Mouse (Mus musculus) liver, embryonic 13.5 days (tissue): Measurements from ENCODE around the gene Sh3rf1. TPM values are rescaled to one million over a fixed set of nuclear protein-coding genes. Genes with fewer than 3 reads are reported as not detected.

Source experiments
- ATAC-seq: fragments of 200-750 bp; cut with Nextera tagmentation; 2 replicates; pipeline ENCODE4 v1.8.0; 2017; ENCODE audit warnings: low read depth, mild to moderate bottlenecking, moderate number of reproducible peaks, moderate library complexity
- DNase-seq: peaks from one replicate; pipeline ENCODE4 v3.0.0; 2022
- H3K27ac ChIP-seq: fragments of 300-500 bp; sonication (generic); 2 replicates; pipeline ENCODE4 v1.5.1; 2015; ENCODE audit warnings: moderate library complexity, mild to moderate bottlenecking, inconsistent platforms
- H3K27me3 ChIP-seq: fragments of 300-500 bp; sonication (generic); 2 replicates; pipeline ENCODE4 v1.6.1; 2015; ENCODE audit warnings: mild to moderate bottlenecking, inconsistent platforms
- H3K36me3 ChIP-seq: fragments of 300-500 bp; sonication (generic); 2 replicates; pipeline ENCODE4 v1.6.1; 2015; ENCODE audit warnings: mild to moderate bottlenecking, inconsistent platforms
- H3K4me1 ChIP-seq: fragments of 300-500 bp; sonication (generic); replicated peaks from 2 replicates; pipeline ENCODE4 v1.6.1; 2015; ENCODE audit warnings: inconsistent platforms
- H3K4me2 ChIP-seq: fragments of 300-500 bp; sonication (generic); 2 replicates; pipeline ENCODE4 v1.6.1; 2015; ENCODE audit warnings: inconsistent platforms, mild to moderate bottlenecking, moderate library complexity
- H3K4me3 ChIP-seq: fragments of 300-500 bp; sonication (generic); replicated peaks from 2 replicates; pipeline ENCODE4 v1.5.1; 2015; ENCODE audit warnings: mild to moderate bottlenecking, inconsistent platforms
- H3K9ac ChIP-seq: fragments of 300-500 bp; sonication (generic); 2 replicates; pipeline ENCODE4 v1.6.1; 2015; ENCODE audit warnings: mild to moderate bottlenecking, inconsistent platforms
- H3K9me3 ChIP-seq: fragments of 300-500 bp; sonication (generic); replicated peaks from 2 replicates; pipeline ENCODE4 v1.6.1; 2016; ENCODE audit warnings: inconsistent platforms
- WGBS: fragments of 180-500 bp; shearing (Covaris S2); methylation state at CpG from one replicate; pipeline ENCODE4 v1.1.7; 2015; ENCODE audit not compliant: insufficient replicate concordance; 5-methylcytosine and 5-hydroxymethylcytosine counted together
- polyA plus RNA-seq: library from polyadenylated mRNA; unstranded; fragments of >200 nt; fragmentation: Nextera tagmentation; extraction: Ambion mirVana; gene quantifications from 2 replicates; pipeline ENCODE4 v1.2.1, GENCODE M21; 2015

Sh3rf1 gene
- polyA plus RNA-seq, 1 experiment from 2014 or later, result 1.1 TPM

DNA sequence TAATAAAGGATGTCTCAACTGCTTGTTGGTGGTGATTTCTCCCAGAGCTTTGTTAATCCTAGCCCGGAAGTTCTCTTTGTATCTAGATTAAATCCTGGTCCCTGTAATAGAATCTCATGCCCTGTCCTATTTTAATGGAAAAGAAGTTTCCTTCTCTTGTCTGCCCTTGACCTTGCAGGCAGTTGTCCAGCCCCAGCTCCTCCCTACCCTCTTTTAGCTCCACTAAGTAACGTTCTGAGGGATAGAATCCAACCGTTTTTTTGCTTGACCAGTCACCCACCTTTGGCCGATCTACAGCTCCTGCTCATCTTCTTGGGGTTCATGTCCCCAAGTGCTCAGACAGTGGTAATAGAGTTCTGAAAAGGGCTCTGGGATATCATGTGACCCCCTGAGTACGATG lies 19.8 kb downstream of the Sh3rf1 start:
- H3K9ac ChIP-seq, result no peak overlapping the region
- H3K27me3 ChIP-seq, result no peaks in the 10 kb centered on the region
- WGBS, result 83% methylated on average over 5 of the region's 5 CpGs
- H3K4me2 ChIP-seq, result no peak overlapping the region
- no peak overlapping the region for H3K27ac ChIP-seq
- H3K9me3 ChIP-seq, result no peaks in the 10 kb centered on the region; the same call in 1 of the 2 replicates
- DNase-seq (no peak), ATAC-seq (no peak)
- H3K4me1 ChIP-seq, result no peaks in the 10 kb centered on the region
- H3K36me3 ChIP-seq, result no peaks in the 10 kb centered on the region
- H3K4me3 ChIP-seq, result no peak overlapping the region

DNA sequence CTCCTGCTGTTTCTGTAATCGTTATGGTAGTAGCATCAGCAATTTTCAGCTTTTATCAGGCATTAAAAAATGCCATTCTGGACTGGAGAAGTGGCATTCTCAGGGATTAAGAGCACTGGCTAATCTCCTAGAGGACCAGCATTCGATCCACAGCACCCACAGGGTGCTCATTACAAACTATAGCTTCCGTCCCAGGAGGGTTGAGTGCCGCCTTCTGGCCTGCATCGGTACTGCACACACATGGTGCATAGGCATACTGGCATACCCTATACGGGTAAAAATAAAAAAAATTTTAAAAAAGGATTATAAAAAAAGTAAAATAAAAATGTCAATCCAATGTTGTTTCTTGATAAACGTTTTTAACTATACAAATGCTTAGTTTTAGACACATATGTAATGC lies 20.5 kb downstream of the Sh3rf1 start:
- no peak for ATAC-seq
- Histone ChIP-seq H3K9me3 (no peaks in the 10 kb centered on the region; the same call in 1 of the 2 replicates), H3K27ac (no peak overlapping the region), H3K4me3 (no peak overlapping the region), H3K9ac (no peak overlapping the region), H3K36me3 (no peaks in the 10 kb centered on the region), H3K27me3 (no peaks in the 10 kb centered on the region), H3K4me1 (no peaks in the 10 kb centered on the region), H3K4me2 (no peak overlapping the region)
- 78% methylated on average over 7 of the region's 7 CpGs for WGBS
- DNase-seq, result no peak

DNA sequence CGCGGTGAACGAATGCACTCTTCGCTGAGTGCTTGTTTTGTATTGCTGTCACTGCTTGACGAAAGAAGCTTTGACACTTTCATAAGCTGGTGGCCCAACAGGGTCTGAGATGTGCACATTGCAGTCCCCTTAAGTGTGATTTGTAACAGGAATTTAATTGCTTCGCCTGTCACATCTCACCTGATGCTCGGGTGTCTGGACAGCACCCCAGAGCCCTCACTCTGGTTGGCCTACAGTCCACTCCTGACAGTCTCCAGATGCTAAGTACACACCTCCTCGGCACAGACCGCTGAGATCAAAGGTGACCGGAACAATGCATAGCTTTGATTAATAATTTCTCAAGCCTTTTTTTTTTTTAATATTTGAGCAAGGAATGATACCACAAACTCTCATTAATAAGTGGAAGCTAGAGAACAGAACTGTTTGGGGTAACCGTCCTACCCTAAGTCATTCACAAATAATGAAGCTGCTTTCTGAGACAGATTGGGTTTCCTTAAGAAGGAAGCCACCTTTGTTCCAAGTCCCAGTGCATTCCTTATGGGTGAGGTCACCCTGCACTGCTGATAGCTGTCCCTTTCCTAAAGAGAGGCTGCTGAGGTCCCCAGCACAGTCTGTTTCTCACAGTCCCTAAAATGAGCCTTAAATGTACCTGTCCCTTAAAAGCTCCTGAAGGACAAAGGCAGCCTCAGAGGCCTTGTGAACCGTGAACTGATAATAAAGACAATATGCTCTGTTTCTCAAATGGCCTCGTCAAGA lies 23.8 kb downstream of the Sh3rf1 start:
- Histone ChIP-seq H3K36me3 (0 out of 2 replicates have a peak, but pooled peaks cover 3% of the 10 kb centered on the region), H3K4me1 (no peaks in the 10 kb centered on the region), H3K27me3 (no peaks in the 10 kb centered on the region), H3K9me3 (no peaks in the 10 kb centered on the region; the same call in 1 of the 2 replicates), H3K27ac (no peak overlapping the region), H3K9ac (no peak overlapping the region), H3K4me2 (no peak overlapping the region), H3K4me3 (no peak overlapping the region)
- no peak for ATAC-seq
- no peak for DNase-seq
- 71% methylated on average over 13 of the region's 13 CpGs for WGBS

DNA sequence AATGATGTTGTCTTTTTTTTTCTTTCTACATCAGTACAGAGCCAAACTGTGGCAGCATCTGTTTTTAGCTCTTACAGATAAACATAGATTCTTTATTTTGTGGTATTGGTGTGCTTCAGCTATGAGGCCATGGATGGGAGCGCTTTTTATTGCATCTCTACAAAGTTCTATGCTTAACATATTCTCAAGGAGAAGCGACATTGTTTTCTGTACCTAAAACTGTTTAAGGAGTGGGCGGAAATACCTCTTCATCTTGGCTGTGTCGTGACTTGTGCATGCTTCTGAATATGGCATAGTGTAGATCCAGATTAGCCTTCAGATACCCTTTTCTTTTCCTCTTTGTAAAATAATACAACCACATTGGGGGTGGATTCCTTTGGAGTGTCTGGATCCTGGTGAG lies 25.8 kb downstream of the Sh3rf1 start:
- Histone ChIP-seq H3K9me3 (no peaks in the 10 kb centered on the region), H3K4me2 (no peak overlapping the region), H3K4me1 (no peaks in the 10 kb centered on the region), H3K27me3 (no peaks in the 10 kb centered on the region), H3K4me3 (no peak overlapping the region), H3K27ac (no peak overlapping the region), H3K36me3 (0 out of 2 replicates have a peak, but pooled peaks cover 3% of the 10 kb centered on the region), H3K9ac (no peak overlapping the region)
- no peak for ATAC-seq
- DNase-seq, result no peak
- WGBS, result 73% methylated on average over 4 of the region's 4 CpGs

DNA sequence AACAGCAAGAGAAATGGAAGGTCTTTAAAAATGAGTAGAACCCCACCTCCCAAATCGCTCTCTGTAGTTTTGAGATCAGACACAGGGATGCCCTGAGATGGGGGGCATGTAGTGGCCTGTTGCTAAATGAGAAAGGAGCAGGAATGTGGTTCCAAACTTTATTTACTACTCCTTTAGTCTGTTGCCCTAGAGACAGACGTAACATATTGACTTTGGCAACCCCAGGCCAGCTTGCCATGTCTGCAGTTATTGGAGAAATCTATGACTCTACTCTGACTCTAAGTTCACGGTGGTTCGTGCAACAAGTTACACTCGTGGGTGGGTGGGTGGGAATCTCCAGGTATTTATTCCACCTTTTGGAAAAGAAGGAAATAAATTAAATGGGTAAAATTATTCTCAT lies 30.5 kb downstream of the Sh3rf1 start:
- no peak for ATAC-seq
- Histone ChIP-seq H3K9me3 (no peaks in the 10 kb centered on the region), H3K9ac (no peak overlapping the region), H3K4me3 (no peak overlapping the region), H3K4me2 (no peak overlapping the region), H3K27me3 (no peaks in the 10 kb centered on the region), H3K36me3 (0 out of 2 replicates have a peak, but pooled peaks cover 3% of the 10 kb centered on the region), H3K4me1 (0 out of 2 replicates have a peak, but pooled peaks cover 3% of the 10 kb centered on the region), H3K27ac (no peak overlapping the region)
- DNase-seq, result no peak
- 69% methylated on average over 5 of the region's 5 CpGs for WGBS

DNA sequence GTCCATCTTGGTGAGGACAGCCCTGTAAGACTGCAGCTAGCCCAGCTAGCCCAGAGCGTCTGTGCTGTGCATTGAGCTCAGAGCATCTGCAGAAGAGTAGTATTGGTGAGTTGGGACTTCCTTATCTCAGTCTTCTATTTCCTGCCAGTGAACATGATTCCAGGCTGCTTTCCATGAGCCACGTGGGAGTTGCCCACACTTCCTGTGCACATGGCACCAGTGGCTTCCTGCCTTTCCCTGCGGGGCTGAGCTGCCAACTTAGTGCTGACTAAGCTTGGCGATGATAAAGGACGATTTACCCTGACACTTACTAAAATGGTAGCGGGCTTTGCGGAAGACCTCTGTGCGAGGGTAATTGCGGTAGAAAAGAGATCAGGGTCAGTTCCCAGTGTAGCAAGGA lies 35.2 kb downstream of the Sh3rf1 start:
- Histone ChIP-seq H3K9me3 (no peaks in the 10 kb centered on the region), H3K27me3 (no peaks in the 10 kb centered on the region), H3K36me3 (no peaks in the 10 kb centered on the region), H3K4me2 (no peak overlapping the region), H3K4me3 (no peak overlapping the region), H3K9ac (no peak overlapping the region), H3K27ac (no peak overlapping the region), H3K4me1 (0 out of 2 replicates have a peak, but pooled peaks cover 3% of the 10 kb centered on the region)
- DNase-seq (no peak), ATAC-seq (no peak)
- 24% methylated on average over 9 of the region's 9 CpGs for WGBS

DNA sequence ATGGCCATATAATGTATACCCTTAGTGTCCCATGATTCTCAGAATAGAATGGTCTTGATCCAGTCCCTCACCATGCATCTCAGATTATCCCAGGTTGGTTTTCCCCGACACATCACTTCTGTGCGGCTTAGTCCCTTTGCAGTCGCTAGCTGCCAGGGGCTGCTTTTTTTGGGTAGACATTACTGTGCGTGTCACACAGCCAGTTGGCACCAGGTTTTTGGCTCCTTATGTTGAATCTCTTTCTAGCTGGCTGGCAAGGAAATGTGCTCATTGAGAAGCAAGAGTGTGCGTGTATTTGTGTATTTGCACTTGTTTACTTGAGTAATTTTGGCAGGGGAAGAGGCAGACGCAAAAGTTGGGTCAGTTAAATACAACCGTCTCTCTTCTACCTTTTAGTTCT lies 35.9 kb downstream of the Sh3rf1 start:
- H3K27me3 ChIP-seq, result no peaks in the 10 kb centered on the region
- ATAC-seq (no peak), DNase-seq (no peak)
- 72% methylated on average over 7 of the region's 7 CpGs for WGBS
- H3K4me3 ChIP-seq, result no peak overlapping the region
- H3K36me3 ChIP-seq, result no peaks in the 10 kb centered on the region
- H3K9ac ChIP-seq, result no peak overlapping the region
- H3K4me2 ChIP-seq, result no peak overlapping the region
- H3K27ac ChIP-seq, result no peak overlapping the region
- H3K4me1 ChIP-seq, result 0 out of 2 replicates have a peak, but pooled peaks cover 3% of the 10 kb centered on the region
- H3K9me3 ChIP-seq, result no peaks in the 10 kb centered on the region

DNA sequence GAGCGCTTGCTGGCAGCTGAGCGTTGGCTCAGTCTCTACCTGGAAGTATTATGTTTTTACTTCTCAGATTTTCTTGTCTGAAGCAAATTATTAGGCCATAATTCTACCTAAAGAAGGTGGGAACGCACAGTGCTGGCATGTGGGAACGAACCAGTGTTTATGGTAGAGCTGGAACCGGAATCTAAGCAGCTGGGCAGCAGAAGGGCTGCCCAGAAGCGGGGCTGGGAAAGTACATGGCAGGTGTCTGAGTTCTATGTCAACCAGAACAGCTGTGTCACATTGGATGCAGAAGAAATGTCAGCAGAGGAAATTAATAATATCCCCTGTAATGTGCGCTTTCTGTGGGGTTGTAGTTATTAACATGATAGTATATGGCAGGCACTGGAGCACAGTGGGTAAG lies 36.9 kb downstream of the Sh3rf1 start:
- 80% methylated on average over 7 of the region's 7 CpGs for WGBS
- H3K9ac ChIP-seq, result no peak overlapping the region
- no peaks in the 10 kb centered on the region for H3K4me1 ChIP-seq
- H3K4me2 ChIP-seq, result no peak overlapping the region
- ATAC-seq, result no peak
- no peak overlapping the region for H3K4me3 ChIP-seq
- H3K36me3 ChIP-seq, result no peaks in the 10 kb centered on the region
- no peaks in the 10 kb centered on the region for H3K27me3 ChIP-seq
- DNase-seq, result no peak
- H3K9me3 ChIP-seq, result no peaks in the 10 kb centered on the region
- no peak overlapping the region for H3K27ac ChIP-seq

DNA sequence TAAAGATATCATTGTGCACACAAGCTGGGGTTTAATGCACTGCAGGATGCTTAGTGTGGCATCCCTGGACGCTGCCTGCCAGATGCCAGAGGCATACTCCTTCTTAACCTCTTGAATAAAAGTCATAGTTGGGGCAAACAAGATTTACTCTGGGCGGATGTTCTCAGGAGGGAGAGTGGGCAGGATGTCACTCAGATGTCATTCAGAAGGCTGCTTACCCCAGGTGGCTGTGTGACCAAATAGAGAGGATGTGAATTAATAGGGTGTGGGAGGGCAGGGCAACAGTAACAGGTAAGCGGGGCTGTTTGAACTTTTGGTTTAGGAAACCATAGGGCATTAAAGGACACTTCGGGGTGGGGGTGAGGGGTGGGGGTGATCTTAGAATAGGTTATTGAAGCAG lies 37.7 kb downstream of the Sh3rf1 start:
- WGBS, result 68% methylated on average over 4 of the region's 4 CpGs
- Histone ChIP-seq H3K4me1 (no peaks in the 10 kb centered on the region), H3K9ac (no peak overlapping the region), H3K27ac (no peak overlapping the region), H3K4me3 (no peak overlapping the region), H3K36me3 (no peaks in the 10 kb centered on the region), H3K9me3 (no peaks in the 10 kb centered on the region), H3K4me2 (no peak overlapping the region), H3K27me3 (no peaks in the 10 kb centered on the region)
- no peak for DNase-seq
- no peak for ATAC-seq

DNA sequence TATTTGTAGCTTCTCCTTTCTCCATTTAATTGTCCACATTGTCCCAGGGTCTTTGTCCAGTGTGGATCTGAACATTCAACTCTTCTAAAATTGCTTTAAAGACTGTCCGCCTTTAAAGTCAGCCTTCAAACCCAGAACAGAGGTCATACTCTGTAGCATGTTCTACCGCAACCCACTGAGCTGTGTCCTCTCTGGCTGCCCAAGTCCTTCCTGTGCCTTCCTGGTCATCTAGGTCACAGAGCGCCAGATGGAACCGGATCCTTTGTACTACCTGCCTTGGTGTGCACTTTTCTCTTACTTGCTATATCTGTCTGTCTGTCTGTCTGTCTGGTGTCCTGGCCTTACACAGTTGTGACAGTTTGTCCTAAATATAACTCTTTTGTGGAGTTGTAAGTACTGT lies 40.0 kb downstream of the Sh3rf1 start:
- ATAC-seq, result no peak
- no peak overlapping the region for H3K27ac ChIP-seq
- H3K36me3 ChIP-seq, result no peaks in the 10 kb centered on the region
- no peaks in the 10 kb centered on the region for H3K4me1 ChIP-seq
- DNase-seq, result no peak
- no peaks in the 10 kb centered on the region for H3K9me3 ChIP-seq
- 75% methylated on average over 4 of the region's 4 CpGs for WGBS
- H3K4me2 ChIP-seq, result no peak overlapping the region
- H3K4me3 ChIP-seq, result no peak overlapping the region
- H3K9ac ChIP-seq, result no peak overlapping the region
- no peaks in the 10 kb centered on the region for H3K27me3 ChIP-seq

DNA sequence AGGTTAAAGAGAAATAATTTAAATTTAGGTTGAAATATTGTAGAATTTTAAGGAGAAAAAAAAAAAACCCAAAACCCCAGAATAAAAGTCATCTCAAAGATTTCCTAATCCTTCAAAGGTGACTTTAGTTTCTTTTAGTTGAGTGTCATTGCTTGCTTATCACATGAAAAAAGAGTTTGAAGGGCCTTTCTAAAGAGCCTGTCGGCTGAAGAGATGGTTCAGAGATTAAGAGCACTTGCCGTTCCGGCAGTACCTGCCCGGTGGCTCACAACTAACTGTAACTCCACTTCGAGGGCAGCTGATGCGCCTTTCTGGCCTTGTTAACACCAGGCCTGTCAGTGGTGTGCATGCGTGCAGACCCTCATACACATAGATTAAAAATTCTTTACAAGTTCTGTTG lies 41.2 kb downstream of the Sh3rf1 start:
- DNase-seq (no peak), ATAC-seq (no peak)
- Histone ChIP-seq H3K36me3 (no peaks in the 10 kb centered on the region), H3K9ac (no peak overlapping the region), H3K4me1 (no peaks in the 10 kb centered on the region), H3K9me3 (no peaks in the 10 kb centered on the region), H3K27me3 (no peaks in the 10 kb centered on the region), H3K27ac (no peak overlapping the region), H3K4me2 (no peak overlapping the region), H3K4me3 (no peak overlapping the region)
- WGBS, result 68% methylated on average over 7 of the region's 7 CpGs

DNA sequence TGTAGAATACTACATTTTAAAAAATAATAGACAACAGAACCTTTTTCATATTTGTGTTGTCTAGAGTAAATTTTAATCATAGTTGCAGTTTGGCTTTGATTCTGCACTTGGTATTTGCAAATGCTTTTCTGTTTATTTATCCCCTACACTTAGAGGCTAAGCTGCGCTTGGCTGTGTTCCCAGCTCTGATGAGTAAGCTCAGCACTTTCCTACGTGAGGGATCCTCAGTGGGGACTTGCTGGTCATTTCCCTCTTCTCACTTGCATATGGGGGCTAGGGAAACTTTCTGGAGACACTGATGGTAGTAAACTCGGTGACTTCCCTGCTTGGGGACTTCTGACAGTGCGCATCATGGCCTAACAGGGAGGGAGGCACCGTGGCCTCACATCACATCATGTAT lies 41.7 kb downstream of the Sh3rf1 start:
- Histone ChIP-seq H3K27ac (no peak overlapping the region), H3K4me1 (no peaks in the 10 kb centered on the region), H3K4me2 (no peak overlapping the region), H3K27me3 (no peaks in the 10 kb centered on the region), H3K9me3 (no peaks in the 10 kb centered on the region), H3K4me3 (no peak overlapping the region), H3K9ac (no peak overlapping the region), H3K36me3 (no peaks in the 10 kb centered on the region)
- no peak for ATAC-seq
- 68% methylated on average over 5 of the region's 5 CpGs for WGBS
- no peak for DNase-seq
